Mouse (Mus musculus) spleen, adult 2 months (tissue): ENCODE results near the gene Arhgef7.

Source experiments
- CTCF ChIP-seq: fragments of 200-500 bp; IDR thresholded peaks from 2 replicates; pipeline ENCODE4 v1.5.1; 2011; ENCODE audit warnings: mild to moderate bottlenecking, inconsistent platforms; ENCODE audit not compliant: insufficient read depth, insufficient read length, insufficient replicate concordance; ENCODE audit errors: extremely low read depth
- POLR2A ChIP-seq: fragments of 200-500 bp; IDR thresholded peaks from 2 replicates; pipeline ENCODE4 v1.6.1; 2011; ENCODE audit warnings: low read depth, low read length, inconsistent platforms

DNA sequence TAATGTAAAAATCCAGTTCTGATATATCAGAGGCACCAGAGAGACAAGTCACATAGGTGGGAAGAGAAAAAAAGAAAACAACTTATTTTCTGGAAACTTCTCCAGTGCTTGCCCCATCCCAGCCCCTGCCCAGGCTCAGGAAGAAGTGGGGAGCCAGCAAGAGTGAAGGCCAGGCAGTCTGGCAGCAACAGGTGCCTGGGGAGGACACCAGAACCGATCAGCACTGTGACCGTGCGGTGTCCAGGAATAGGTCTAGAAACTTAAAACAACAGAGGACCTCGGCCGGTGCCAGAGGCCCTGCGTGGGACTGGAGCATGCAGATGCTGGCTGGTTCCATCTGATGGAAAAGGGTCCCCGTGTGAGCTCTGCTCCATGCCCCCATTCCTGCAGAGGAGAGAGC, 30.1 kb upstream of the Arhgef7 start:
- no peak for TF ChIP-seq CTCF
- TF ChIP-seq POLR2A, result no peak
